Mouse (Mus musculus): ENCODE measurements around the gene Upb1.

GRCm38 (mm10) chr10:75430147-75430537 lies 29.2 kb downstream of the Upb1 start:
- TF ChIP-seq CEBPB (IDR thresholded peaks at IDR 0.05; ENCODE audit: low read depth), result no peak
- TF ChIP-seq CTCF (IDR thresholded peaks at IDR 0.05; ENCODE audit: control insufficient read depth, insufficient read depth, insufficient read length), result no peak
- TF ChIP-seq MAX (IDR thresholded peaks at IDR 0.05), result no peak
- no peak for TF ChIP-seq USF1 (IDR thresholded peaks at IDR 0.05; ENCODE audit: low read depth)
